Mouse (Mus musculus): ENCODE results near the gene Skap1.

GRCm38 (mm10) chr11:96620006-96620405 lies 155.6 kb downstream of the Skap1 start:
- TF ChIP-seq CTCF (IDR thresholded peaks at IDR 0.05; ENCODE audit: low read depth, low read length) (no peak), POLR2A (IDR thresholded peaks at IDR 0.05; ENCODE audit: insufficient read depth, low read length) (no peak), EP300 (IDR thresholded peaks at IDR 0.05; ENCODE audit: insufficient read depth, low read depth, low read length) (no peak)

All from ES-Bruce4 (cell line).